Mouse (Mus musculus) hindbrain, embryonic 10.5 days (tissue): Measurements from ENCODE around the gene Tmem156. TPM values are rescaled to one million over a fixed set of nuclear protein-coding genes. Genes with fewer than 3 reads are reported as not detected.

Experiments used
- polyA plus RNA-seq: library from polyadenylated mRNA; unstranded; fragments of >200 nt; fragmentation: Nextera tagmentation; extraction: Ambion mirVana; gene quantifications from 2 replicates; pipeline ENCODE4 v1.2.1, GENCODE M21; 2016

Tmem156 gene
- polyA plus RNA-seq, 1 experiment from 2014 or later, result not detected

Other genes starting within 250 kb of the Tmem156 start
- 0.15 and 0.52 TPM in 2 replicates for gene Tlr1, start 158.6 kb downstream of the Tmem156 start, polyA plus RNA-seq
- 0.24 and 0.29 TPM in 2 replicates for gene Tlr6, start 132.0 kb downstream of the Tmem156 start, polyA plus RNA-seq
- 16.8 and 18.3 TPM in 2 replicates for gene Fam114a1, start 122.1 kb downstream of the Tmem156 start, polyA plus RNA-seq
- gene Klhl5, start 15.4 kb upstream of the Tmem156 start, polyA plus RNA-seq, result 15.7 and 18.9 TPM in 2 replicates
- 12.4 and 12.9 TPM in 2 replicates for gene Wdr19, start 107.6 kb upstream of the Tmem156 start, polyA plus RNA-seq
- gene Rfc1, start 243.5 kb upstream of the Tmem156 start, polyA plus RNA-seq, result 54.3 and 85.4 TPM in 2 replicates